ENCODE assay signal across 8 mouse cellular contexts in the genomic region with DNA sequence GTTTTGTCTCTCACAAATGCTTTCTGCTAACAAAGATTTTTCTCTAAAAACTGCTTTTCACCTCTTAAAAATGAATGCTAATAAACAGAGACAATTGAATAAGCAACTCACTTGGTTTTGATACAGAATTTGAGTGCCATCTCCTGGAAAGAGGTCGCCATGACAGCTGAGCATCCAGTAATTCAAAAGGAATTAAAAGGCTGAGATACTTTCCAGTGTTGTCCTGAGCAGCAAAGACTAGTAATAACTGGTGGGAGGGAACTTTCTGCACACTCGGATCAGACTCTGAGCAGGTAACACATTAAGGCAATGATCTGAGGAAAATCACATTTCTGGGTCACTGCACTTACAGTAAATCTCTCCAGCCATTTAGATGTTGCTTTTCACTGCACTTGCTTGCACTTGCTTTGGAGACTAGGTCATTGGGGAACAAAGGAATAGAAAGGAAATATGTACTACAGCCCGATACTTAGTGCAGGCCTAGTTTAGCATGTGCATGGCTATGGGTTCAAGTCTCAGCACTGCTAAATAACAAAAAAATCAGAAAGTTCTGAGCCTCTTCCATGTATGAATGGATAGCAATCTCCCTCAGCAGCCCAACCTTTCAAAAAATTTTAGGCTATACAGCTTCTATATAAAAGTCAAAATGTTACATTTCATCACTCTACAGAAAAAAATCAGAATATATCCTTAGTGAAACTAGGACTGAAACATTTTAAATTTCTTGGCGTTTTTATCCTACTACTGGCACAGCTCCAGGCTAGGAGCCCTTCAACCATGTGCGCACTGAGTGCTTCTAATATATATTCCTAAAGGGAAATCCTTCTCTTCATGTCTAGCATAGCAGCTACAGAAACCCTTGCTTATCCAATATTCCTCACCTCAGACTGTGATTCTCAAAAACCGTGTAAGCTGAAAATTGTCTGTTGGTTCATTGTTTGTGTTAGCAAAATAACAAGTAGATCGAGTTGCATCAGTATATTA.
DNase-seq lines count a peak whose midpoint lies in the region; ATAC-seq and TF ChIP-seq lines count a peak whose summit lies in the region.

No protein-coding gene starts in this region.

- H3K27me3 ChIP-seq in hindbrain, embryonic 16.5 days (replicated peaks; ENCODE audit: control insufficient read depth, insufficient read depth, low read length), result no peaks in the 10 kb centered on the region

- no peak overlapping the region for H3K4me2 ChIP-seq in hindbrain, embryonic 16.5 days (ENCODE audit: low read length)

- 44% methylated on average over 7 of the region's 7 CpGs for WGBS in hindbrain, embryonic 16.5 days

- DNase-seq in heart, postnatal 4 days, result peak; percentile 5
- DNase-seq in heart, adult 8-10 months (ENCODE audit: low spot score), result no peak
- DNase-seq in left cerebral cortex, adult 2 months (ENCODE audit: extremely low spot score in 1 of 2, low spot score in 2 of 2), result peak; percentile 44 to 45
- DNase-seq in right cerebral cortex, adult 2 months (ENCODE audit: low spot score in 2 of 2), result peak; percentile 76 to 78
- no peak for DNase-seq in c-Kit-positive CD71-positive TER-119-positive erythroid progenitor cells, embryonic 14.5 days (ENCODE audit: low spot score)
- no peak for DNase-seq in lung, adult 18-20 months

- no peak overlapping the region for H3K9ac ChIP-seq in hindbrain, embryonic 16.5 days (ENCODE audit: low read depth, low read length)

- ATAC-seq in hindbrain, embryonic 16.5 days, result peak; percentile 78

- intact Hi-C loops in left cerebral cortex, adult 2 months (cut with DNase I), result no loop called here

- no peaks in the 10 kb centered on the region for H3K36me3 ChIP-seq in hindbrain, embryonic 16.5 days (ENCODE audit: control insufficient read depth, insufficient read depth, low read length)

- no peak overlapping the region for H3K4me3 ChIP-seq in cortical plate, adult 2 months (ENCODE audit: insufficient read depth, low read length)
- H3K4me3 ChIP-seq in hindbrain, embryonic 16.5 days (ENCODE audit: low read length), result no peak overlapping the region
- H3K4me3 ChIP-seq in left cerebral cortex, adult 2 months, result no peak overlapping the region

- peak; percentile 69 for TF ChIP-seq CTCF in cortical plate, adult 2 months (IDR thresholded peaks at IDR 0.05; ENCODE audit: extremely low read depth, insufficient read depth, low read length)
- peak; percentile 88 for TF ChIP-seq CTCF in left cerebral cortex, adult 2 months (IDR thresholded peaks at IDR 0.05)

- H3K9me3 ChIP-seq in hindbrain, embryonic 16.5 days (ENCODE audit: control insufficient read depth, low read length), result no peaks in the 10 kb centered on the region

- H3K27ac ChIP-seq in cortical plate, adult 2 months (ENCODE audit: insufficient read depth, low read length), result no peak overlapping the region
- H3K27ac ChIP-seq in hindbrain, embryonic 16.5 days (ENCODE audit: low read depth, low read length), result no peak overlapping the region; the same call in 1 of the 2 replicates
- H3K27ac ChIP-seq in left cerebral cortex, adult 2 months, result no peak overlapping the region

- TF ChIP-seq POLR2A in cortical plate, adult 2 months (IDR thresholded peaks at IDR 0.05; ENCODE audit: extremely low read depth, insufficient read depth, low read length), result no peak

- no peaks in the 10 kb centered on the region for H3K4me1 ChIP-seq in cortical plate, adult 2 months (ENCODE audit: control insufficient read depth, insufficient read depth, low read length)
- H3K4me1 ChIP-seq in hindbrain, embryonic 16.5 days (ENCODE audit: control insufficient read depth, insufficient read depth, low read depth, low read length), result peaks cover 5% of the 10 kb centered on the region; the same call in 1 of the 2 replicates

Comparison
In these comparisons a context has a peak if more than half of its experiments do, and no peak if none do; other contexts are left out.
1. DNase-seq: peak in heart, postnatal 4 days (single experiment), left cerebral cortex, adult 2 months (2 of 2) and right cerebral cortex, adult 2 months (2 of 2); none in heart, adult 8-10 months (single experiment), c-Kit-positive CD71-positive TER-119-positive erythroid progenitor cells, embryonic 14.5 days (single experiment) and lung, adult 18-20 months (0 of 2).